Mouse (Mus musculus) large intestine, adult 2 months (tissue): ENCODE data around the gene Alkal2. TPM values are rescaled to one million over a fixed set of nuclear protein-coding genes. Genes with fewer than 3 reads are reported as not detected.
A peak's percentile ranks its signal among the peaks of the same experiment; 100 is the strongest.

Experiments
- DNase-seq: peaks from one replicate; pipeline ENCODE4 v3.0.0-alpha.2; 2012; ENCODE audit warnings: low read depth, low spot score
- WGBS: fragments of 180-500 bp; shearing (Covaris S2); methylation state at CpG from one replicate; pipeline ENCODE4 v1.1.7; 2018; 5-methylcytosine and 5-hydroxymethylcytosine counted together
- polyA plus RNA-seq: library from polyadenylated mRNA; depleted of rRNA; stranded (reverse); fragments of >200 nt; gene quantifications from 2 replicates; pipeline ENCODE4 v1.2.3, GENCODE M21; 2012; rRNA removed

Gene Alkal2
- 0.07 TPM in 1 of 2 replicates, not detected in the other for polyA plus RNA-seq

DNA sequence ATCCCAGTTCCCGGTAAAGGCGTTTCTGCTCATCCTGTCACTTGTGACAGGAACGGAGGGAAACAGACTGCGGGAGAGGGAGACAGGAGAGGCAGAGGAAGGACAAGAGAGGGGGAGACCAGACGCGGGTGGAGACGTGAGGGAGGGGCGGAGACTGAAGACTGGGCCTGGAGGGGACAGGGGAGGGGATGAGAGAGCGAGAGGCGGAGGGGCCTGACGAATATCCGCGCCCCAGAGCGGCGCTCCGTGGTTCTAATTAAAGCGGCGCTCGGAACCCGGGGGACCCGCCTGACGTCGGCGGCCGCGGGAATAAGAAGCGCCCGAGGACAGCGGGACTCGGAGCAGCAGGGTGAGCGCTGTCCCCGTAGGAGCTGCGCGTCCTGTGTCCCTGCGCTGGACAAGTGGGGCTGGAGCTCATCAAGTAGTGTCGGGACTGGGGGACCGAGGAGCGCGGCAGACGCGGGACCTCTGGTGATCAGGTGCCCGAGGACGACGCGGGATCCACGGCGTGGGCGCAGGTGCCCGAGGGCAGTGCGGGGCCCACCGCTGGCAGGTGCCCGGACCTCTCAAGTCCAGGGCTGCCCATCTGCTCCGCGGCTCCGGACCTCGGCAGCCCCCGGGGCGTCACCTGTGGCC, at the start of gene Alkal2:
Alkal2 (plus strand) TSS at position 337 of the 636 bp plus-strand sequence.
- no peak for DNase-seq
- under 1% methylated on average over 58 of the region's 58 CpGs for WGBS

DNA sequence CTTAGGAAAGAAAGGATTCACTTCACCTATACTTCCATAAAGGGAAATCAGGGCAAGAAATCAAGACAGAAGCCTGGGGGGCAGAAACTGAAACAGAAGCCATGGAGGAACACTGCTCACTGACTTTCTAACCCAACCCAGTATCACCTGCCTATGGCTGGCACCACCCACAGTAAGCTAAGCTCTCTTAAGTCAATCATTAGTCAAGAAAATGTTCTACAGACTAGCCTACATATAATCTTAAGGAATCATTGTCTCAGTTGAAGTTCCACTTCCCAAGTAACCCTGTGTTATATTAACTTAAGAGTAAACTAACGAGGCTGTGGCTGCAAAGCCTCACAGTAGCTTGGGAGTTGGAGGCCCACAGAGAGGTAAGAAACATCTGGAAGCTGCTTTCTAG, 35.6 kb upstream of the Alkal2 start:
- 33% methylated on average over 1 of the region's 1 CpGs for WGBS
- peak; percentile 57 for DNase-seq

DNA sequence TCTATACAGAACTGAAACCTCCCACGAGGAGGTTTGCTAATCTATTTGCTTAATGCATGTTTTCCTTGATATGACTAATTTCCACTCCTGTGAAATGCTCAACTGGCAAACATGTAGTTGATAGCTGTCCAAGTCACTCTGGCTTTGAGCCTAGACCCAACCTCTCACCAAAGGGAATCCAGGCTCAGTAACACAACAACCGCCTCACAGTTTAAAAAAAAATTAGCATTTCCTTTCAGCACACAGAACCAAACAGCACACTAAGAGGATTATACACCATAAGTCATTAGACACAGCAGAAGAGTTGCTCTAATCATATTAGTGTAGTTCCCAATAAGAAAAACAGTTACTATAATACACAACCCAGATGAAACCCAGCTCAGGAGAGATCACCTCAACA, 33.2 kb upstream of the Alkal2 start:
- no peak for DNase-seq
- 8% methylated on average over 2 of the region's 2 CpGs for WGBS

DNA sequence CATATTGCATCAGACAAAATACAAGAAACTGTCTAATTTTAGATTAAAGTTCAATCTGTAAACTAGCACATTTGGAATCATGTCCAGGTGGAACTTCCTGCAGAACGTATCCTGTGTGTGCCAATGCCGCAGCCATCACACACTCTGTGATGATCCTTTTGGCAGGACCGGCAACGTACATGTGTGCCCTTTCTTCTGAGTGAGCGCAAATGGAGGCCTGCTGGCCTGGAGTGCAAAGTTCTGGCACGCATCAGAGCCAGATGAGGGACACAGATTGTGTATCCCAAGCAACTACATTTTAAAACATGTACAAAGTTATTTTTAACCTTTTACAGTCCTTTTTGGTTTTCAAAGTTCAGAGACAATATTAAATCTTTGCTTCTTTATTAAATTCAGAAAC, 32.3 kb upstream of the Alkal2 start:
- no peak for DNase-seq
- WGBS = 76% methylated on average over 6 of the region's 6 CpGs

DNA sequence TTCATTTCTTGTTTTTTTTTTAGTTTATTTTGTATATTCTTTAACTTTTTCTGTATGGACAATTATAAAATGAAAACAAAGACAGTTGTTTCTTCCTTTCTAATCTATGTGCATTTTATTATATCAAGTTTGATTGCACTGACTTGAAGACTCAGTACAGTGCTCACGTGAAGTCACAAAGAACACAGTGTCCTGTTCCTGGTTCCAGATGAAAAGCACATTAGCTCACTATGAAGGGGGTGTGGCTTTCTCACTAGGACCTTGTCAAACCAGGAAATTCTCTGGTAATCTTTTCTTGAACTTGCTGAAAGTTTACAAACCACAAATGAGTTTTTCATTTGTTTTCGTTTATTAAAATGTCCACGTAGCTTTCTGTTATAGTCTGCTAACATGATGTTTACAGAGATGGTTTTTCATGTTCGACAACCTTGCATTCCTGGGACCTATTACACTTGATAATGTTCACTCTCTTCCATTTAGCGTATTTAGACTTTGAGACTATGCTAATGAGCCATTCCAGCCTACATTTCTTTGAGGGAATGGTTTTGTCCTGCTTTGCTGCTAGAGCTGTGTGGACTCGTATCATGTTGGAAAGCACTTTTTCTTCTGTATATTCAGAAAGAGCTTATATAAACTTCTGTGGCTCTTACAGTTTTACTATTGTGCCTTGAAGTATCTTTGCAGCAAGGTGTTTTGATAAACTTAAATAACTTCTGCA, 28.5 kb upstream of the Alkal2 start:
- peak; percentile 70 for DNase-seq
- 25% methylated on average over 6 of the region's 6 CpGs for WGBS

GRCm38 (mm10) chr12:30856172-30856571, 27.9 kb upstream of the Alkal2 start:
- no peak for DNase-seq
- WGBS = 66% methylated on average over 5 of the region's 5 CpGs

GRCm38 (mm10) chr12:30864347-30864746, 19.8 kb upstream of the Alkal2 start:
- no peak for DNase-seq

DNA sequence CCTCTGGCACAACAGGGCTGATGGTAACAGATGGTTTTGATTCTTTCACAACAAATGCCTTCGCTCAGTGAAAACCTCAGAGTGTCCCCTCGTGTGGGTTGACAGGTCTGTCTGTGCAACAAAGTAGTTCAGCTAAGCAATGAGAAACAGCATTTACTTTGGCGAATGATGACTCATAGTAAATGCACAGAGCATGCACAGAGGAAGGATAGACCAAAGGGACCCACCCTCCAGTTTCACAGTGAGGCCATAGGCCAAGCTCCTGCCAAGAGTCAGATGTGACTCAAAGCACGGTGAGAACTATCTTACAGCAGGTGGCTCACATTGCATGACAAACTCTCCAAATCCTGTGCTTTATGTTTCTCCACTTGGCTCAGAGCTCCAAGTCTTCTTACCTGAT, 18.3 kb upstream of the Alkal2 start:
- no peak for DNase-seq
- WGBS = 49% methylated on average over 4 of the region's 4 CpGs

More at GRCm38 (mm10) chr12:30864347-30864746, 19.8 kb upstream of the Alkal2 start:
- WGBS = 59% methylated on average over 2 of the region's 2 CpGs

DNA sequence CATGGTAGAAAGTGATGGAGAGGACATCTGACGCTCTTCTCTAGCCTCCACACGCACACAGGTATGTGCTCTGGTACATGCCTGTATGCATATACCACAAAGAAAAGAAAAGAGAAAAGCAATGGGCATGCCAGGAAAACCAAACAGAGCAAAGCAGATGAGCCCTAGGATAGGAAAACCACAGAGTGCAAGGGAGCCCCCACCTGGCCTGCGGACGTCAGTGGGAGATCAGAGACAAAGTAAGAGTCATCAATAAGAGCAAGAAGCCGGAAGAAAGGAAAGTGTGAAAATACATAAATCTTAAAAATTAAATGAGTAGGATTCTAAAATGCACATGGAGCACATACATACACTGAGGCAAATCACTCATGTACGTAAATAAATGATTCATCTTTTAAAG, 4.7 kb upstream of the Alkal2 start:
- 71% methylated on average over 6 of the region's 6 CpGs for WGBS
- DNase-seq = no peak

- DNase-seq = no peak
- 35% methylated on average over 4 of the region's 4 CpGs for whole genome bisulfite sequencing
Observed at GRCm38 (mm10) chr12:30883592-30883985, 533 bp upstream of the Alkal2 start.

DNA sequence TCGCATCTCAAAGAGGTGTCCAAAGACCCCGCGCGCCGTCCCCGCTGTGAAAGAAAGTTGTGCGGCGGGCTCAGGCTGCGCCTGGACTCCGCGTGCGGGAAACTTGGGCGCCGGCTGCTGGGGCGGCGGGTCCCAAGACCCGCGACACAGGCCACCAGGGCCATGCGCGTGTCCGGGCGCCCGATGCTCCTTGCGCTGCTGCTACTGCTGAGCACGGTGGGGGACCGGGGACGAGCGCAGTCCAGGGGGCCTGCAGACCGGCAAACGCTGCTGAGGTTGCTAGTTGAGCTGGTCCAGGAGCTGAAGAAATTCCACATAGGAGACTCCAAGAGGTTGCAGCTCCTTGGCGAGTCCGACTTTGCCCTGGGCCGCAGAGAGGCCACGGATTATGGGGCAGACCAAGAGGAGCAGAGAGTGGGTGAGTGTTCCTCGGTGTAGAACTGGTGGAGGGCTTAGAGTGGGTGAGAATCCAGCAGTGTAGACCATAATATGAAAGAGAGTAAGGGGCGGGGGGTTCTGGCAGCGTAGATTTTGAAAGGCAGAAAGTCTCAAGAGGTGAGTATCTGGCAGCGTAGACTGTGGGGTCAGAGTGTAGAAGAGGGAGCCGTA, 604 bp downstream of the Alkal2 start:
- 14% methylated on average over 39 of the region's 39 CpGs for WGBS

GRCm38 (mm10) chr12:30885891-30886290, 1.8 kb downstream of the Alkal2 start:
- WGBS = 67% methylated on average over 6 of the region's 6 CpGs
- DNase-seq = no peak

More for the DNA sequence above, 604 bp downstream of the Alkal2 start:
- no peak for DNase-seq

DNA sequence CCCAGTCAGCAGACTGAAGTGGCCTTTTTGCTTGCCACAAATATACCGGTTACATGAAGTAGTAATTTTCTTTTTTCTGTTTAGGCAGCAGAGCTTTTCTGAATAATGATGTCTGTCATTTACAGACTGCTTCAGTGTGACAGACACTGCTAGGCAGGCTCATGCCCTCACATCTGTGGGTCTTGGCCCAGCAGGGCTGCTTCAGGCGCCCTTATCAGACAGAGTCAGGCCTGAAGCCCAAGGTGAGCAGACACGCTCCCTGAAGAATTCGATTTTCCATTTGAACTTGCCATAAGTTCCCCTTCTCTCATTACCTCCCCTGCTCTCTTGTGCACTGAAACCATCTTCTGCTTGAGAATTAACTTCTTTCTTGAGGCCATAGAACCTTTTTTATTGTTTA, 3.9 kb downstream of the Alkal2 start:
- DNase-seq = no peak
- WGBS = 89% methylated on average over 4 of the region's 4 CpGs

DNA sequence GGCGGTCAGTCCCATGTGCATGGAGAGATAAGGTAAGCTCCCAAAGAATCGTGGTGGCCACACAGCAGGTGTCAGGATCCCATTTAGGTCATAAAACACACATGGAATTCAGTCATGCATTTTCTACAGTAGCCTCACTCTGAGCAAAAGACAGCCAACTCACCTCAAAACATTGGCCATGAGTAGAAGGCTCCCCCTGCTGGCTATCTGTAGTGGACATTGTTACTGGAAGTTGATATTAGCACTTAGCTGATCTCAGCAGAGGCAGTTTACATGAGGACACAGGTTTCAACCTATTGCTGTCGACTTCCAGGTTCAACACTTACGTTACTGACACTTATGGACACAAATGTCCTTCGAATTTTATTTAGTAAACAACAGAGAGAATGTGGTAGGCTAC, 5.9 kb downstream of the Alkal2 start:
- no peak for DNase-seq

DNA sequence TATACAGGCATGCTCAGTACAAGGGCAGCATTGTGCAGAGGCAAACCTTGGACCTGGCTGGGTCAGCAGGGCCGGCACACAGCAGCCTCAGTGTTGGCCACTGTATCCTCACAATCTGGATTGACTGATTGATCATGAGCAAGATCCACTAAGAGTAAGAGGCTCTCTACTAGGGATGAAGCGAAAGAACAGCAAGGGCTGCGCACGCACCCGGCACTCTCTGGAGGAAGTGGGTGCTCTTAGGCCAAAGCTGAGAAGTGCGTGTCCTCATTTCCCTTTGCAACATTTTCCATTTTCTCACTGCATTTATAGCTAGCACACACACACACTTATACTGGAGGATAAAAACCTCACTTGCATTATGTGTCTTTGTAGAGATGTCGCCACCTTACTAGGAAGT, 7.3 kb downstream of the Alkal2 start:
- DNase-seq = no peak
- 76% methylated on average over 7 of the region's 7 CpGs for WGBS

More for the DNA sequence above, 5.9 kb downstream of the Alkal2 start:
- 28% methylated on average over 5 of the region's 5 CpGs for WGBS

DNA sequence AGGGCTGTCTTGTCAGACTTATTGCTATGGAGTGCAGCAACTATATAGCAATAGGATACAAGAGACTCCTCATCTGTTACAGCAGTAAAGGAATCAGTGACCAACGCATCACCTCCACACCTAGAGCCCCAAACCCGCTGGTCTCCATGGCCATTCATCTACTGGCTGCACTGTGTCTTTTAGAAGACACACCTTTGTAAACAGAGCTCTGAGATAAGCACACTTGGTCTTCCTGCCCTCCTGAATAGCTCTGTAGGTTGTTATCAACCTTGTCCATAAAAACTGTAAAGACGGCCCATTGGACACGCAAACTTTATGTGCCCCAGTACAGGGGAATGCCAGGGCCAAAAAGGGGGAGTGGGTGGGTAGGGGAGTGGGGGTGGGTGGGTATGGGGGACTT, 12.9 kb downstream of the Alkal2 start:
- DNase-seq = peak; percentile 16
- WGBS = 30% methylated on average over 4 of the region's 4 CpGs

DNA sequence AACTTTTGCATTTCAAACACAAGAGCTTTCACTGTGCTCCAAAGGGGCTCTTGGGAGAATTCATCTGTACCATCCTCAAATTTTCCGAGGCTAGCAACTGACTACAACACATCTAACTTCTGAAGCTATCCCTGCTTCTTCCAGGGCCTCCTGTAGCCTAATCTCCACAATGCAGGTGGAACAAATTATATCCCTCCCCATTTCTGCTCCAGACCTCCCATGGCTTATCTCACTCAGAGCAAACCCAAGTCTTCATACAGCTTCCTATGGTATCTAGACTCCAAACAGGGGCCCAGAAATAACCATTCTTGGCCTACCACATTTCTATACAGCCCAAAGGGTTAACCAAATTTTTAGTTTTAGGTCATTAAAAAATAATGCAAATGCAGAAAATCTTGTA, 24.5 kb downstream of the Alkal2 start:
- no peak for DNase-seq
- 75% methylated on average over 1 of the region's 1 CpGs for WGBS

DNA sequence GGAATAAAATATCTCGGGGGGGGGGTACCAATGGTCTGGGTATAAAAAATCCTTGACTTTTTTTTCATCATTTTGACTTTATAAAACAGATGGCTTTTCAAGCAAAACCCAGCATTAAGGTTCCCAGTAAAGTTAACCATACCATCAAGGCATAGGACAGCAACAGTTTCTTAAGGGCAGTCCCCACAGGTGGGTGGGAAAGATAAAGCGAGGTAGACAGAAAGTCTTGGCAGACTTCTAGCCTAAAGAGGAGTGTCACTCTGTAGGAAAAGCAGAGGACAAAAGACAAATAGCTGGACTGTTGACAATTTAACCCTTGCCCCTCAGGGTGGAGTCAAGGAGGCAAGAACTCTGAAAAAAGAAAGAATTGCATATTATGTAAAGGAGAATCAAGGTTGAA, 25.8 kb downstream of the Alkal2 start:
- no peak for DNase-seq
- 68% methylated on average over 2 of the region's 2 CpGs for WGBS

- no peak for DNase-seq
- WGBS = 6% methylated on average over 8 of the region's 8 CpGs
Observed at GRCm38 (mm10) chr12:30910860-30911259, 26.7 kb downstream of the Alkal2 start.

GRCm38 (mm10) chr12:30911261-30912047, 27.3 kb downstream of the Alkal2 start, which contains the start of the genes Acp1 and Sh3yl1:
Acp1 (minus strand) TSS chr12:30911589.
Sh3yl1 (plus strand) TSS chr12:30911668.
- under 1% methylated on average over 52 of the region's 52 CpGs for WGBS
- peak; percentile 61 for DNase-seq
